Mouse (Mus musculus) kidney, postnatal 0 days (tissue): Measurements from ENCODE around the gene Gcgr. TPM values are rescaled to one million over a fixed set of nuclear protein-coding genes. Genes with fewer than 3 reads are reported as not detected.

Source experiments
- ATAC-seq: fragments of 200-750 bp; cut with Nextera tagmentation; replicated peaks from 2 replicates; pipeline ENCODE4 v1.8.0; 2017; ENCODE audit warnings: low read depth, moderate number of reproducible peaks, moderate TSS enrichment, moderate library complexity; ENCODE audit not compliant: low FRiP score
- DNase-seq: peaks from one replicate; pipeline ENCODE4 v3.0.0-alpha.2; 2016; ENCODE audit warnings: low spot score
- H3K27ac ChIP-seq: fragments of 300-500 bp; sonication (generic); 2 replicates; pipeline ENCODE4 v1.5.1; 2014; ENCODE audit warnings: mild to moderate bottlenecking
- H3K27me3 ChIP-seq: fragments of 300-500 bp; sonication (generic); 2 replicates; pipeline ENCODE4 v1.6.1; 2014; ENCODE audit warnings: low read length, mixed read lengths; ENCODE audit not compliant: insufficient read depth
- H3K36me3 ChIP-seq: fragments of 300-500 bp; sonication (generic); 2 replicates; pipeline ENCODE4 v1.6.1; 2014; ENCODE audit warnings: low read length, mixed read lengths; ENCODE audit not compliant: insufficient read depth
- H3K4me1 ChIP-seq: fragments of 300-500 bp; sonication (generic); replicated peaks from 2 replicates; pipeline ENCODE4 v1.6.1; 2014; ENCODE audit warnings: antibody characterized with exemption, low read length, mixed read lengths; ENCODE audit not compliant: insufficient read depth
- H3K4me2 ChIP-seq: fragments of 300-500 bp; sonication (generic); 2 replicates; pipeline ENCODE4 v1.6.1; 2014; ENCODE audit warnings: mild to moderate bottlenecking, low read length, moderate library complexity, mixed read lengths
- H3K4me3 ChIP-seq: fragments of 300-500 bp; sonication (generic); replicated peaks from 2 replicates; pipeline ENCODE4 v1.5.1; 2014; ENCODE audit warnings: low read depth, low read length
- H3K9ac ChIP-seq: fragments of 300-500 bp; sonication (generic); 2 replicates; pipeline ENCODE4 v1.6.1; 2014; ENCODE audit warnings: low read depth, low read length
- H3K9me3 ChIP-seq: fragments of 300-500 bp; sonication (generic); replicated peaks from 2 replicates; pipeline ENCODE4 v1.6.1; 2016; ENCODE audit warnings: low read length, inconsistent platforms, mixed read lengths
- CTCF ChIP-seq: IDR thresholded peaks from 2 replicates; pipeline ENCODE4 v1.5.1; 2016; ENCODE audit warnings: antibody characterized with exemption, low read depth, mild to moderate bottlenecking, moderate library complexity
- whole genome bisulfite sequencing: fragments of 180-500 bp; shearing (Covaris S2); extraction: QIAGEN DNeasy Blood & Tissue Kit; methylation state at CpG from one replicate; pipeline ENCODE4 v1.1.7; 2014; 5-methylcytosine and 5-hydroxymethylcytosine counted together
- polyA plus RNA-seq: library from polyadenylated mRNA; unstranded; fragments of >200 nt; fragmentation: Nextera tagmentation; extraction: Ambion mirVana; gene quantifications from 2 replicates; pipeline ENCODE4 v1.2.1, GENCODE M21; 2015

Gcgr gene
- polyA plus RNA-seq = 6.6 and 7.0 TPM in 2 replicates

DNA sequence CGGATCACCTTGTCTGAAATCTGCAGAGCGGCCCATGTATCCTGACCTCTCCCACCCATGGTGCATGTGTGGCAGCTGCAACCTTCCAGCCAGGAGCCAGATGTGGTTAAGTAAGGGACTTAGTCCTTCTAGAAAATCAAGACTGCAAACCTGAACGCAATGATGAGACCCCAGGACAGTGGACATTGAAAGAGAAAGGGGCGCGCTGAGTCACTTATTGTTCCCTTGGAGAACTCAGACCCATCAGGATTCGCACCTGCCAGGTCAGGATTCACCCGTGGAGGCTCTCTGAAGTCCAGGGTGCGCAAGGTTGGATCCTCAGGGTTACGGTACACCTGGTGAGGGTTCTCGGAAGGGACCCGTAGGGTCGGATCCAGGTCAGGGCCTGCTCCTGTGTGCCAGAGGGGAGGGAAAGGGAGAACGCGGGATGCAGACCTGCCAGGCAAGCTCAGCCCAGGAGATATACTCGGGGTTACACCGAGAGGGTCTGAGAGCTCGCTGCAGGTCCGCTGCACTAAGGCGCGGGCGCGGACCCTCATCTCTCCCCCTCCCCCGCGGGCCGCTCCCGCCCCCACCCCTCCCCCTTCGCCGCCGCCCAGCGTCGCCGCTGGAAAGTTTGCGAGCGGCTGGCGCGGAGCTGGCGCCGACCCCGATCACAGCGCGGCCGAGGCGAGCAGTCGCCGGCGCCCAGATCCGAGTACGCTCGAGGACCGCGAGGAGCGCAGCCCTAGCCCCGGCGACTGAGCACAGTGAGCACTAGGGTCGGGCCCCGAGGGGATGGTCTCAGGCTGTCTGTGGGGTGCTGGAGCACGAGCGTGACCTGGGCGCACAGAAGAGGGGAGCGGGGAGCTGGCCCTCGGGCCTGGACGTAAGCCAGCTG lies at the start of gene Gcgr:
Gcgr (plus strand) TSS at position 615 of the 880 bp plus-strand sequence.
- DNase-seq (no peak), ATAC-seq (0 out of 2 replicates have a peak, but pooled peaks have one; percentile 52)
- H3K9me3 ChIP-seq = no peaks in the 10 kb centered on the region
- no peaks in the 10 kb centered on the region for H3K36me3 ChIP-seq
- 9% methylated on average over 55 of the region's 62 CpGs for WGBS
- peak within 1 kb of the TSS; percentile 58 for H3K9ac ChIP-seq
- no peak within 1 kb of the TSS for H3K27ac ChIP-seq
- H3K4me1 ChIP-seq = peaks cover 11% of the 10 kb centered on the region
- TF ChIP-seq CTCF = no peak
- peaks cover 24% of the 10 kb centered on the region for H3K27me3 ChIP-seq
- peak within 1 kb of the TSS; percentile 61 for H3K4me2 ChIP-seq
- peak within 1 kb of the TSS; percentile 36 for H3K4me3 ChIP-seq

DNA sequence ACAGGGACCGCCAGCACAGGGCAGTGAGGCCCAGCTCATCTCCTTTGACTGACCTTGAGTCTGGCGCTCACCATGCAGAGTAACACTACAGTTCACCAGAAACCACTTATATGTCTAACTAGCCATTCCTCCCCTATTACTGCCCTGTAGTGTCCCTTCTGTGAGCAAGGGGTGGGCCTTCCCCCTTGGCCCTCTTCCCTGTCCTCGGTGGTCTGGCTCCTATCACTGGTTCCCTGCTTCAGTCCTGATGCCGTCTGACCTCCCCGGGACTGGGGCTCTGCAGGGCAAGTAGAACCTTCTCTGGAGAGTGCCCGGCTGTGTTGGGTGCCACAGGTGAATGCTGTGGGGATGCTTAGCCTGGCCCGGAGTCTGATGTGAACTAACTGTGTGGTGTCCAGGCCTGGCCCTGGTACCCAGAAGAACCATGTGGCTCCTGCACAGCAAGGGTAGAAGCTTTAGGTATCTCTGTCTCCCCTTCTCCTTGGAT lies 47.0 kb upstream of the Gcgr start:
- TF ChIP-seq CTCF = no peak
- ATAC-seq = no peak
- H3K4me3 ChIP-seq = no peak overlapping the region
- 92% methylated on average over 7 of the region's 7 CpGs for WGBS
- H3K36me3 ChIP-seq = peaks cover 41% of the 10 kb centered on the region
- H3K4me2 ChIP-seq = peak overlapping the region; percentile 88
- H3K9ac ChIP-seq = peak overlapping the region; percentile 89
- DNase-seq = no peak
- H3K27me3 ChIP-seq = no peaks in the 10 kb centered on the region
- 0 out of 2 replicates have a peak overlapping the region, but pooled peaks have one; percentile 83 for H3K27ac ChIP-seq
- H3K4me1 ChIP-seq = peaks cover 9% of the 10 kb centered on the region; the same call in 1 of the 2 replicates
- no peaks in the 10 kb centered on the region for H3K9me3 ChIP-seq

DNA sequence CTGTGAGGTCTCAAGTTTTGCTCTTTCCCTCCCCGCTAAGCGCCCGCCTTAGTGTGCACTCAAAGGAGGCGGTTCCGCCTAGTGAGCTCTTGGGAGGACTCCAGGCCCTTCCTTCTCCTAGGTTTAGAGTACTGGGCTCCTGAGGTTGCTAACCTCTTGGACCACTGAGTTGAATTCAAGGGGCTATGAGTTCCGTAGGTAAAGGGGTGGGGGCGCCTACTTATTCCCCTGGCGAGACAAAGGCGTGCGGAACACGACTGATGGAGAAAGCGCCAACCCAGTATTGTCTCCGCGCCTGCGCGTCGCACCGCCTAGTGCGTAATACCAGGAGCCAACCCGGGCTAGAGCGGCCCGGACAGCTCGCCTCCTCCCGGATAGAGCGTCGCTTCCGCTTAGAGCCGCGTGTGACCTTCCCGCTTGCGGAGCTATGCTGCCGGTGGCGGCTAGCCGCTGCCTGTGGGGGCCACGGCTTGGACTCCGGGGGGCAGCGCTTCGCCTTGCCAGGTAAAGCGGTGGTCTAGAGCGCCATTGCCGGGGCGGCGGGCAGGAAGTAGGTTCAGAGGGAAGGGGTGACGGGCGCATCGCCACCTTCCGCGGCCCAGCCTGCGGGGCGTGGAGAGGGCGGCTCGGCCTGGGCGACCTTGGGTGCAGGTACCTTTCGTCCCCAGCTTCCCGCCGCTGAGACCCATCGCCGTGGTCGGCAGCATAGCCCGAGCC lies 46.1 kb upstream of the Gcgr start, which contains the start of gene Mrpl12:
Mrpl12 (plus strand) TSS at position 349 of the 717 bp plus-strand sequence.
- H3K9me3 ChIP-seq = no peaks in the 10 kb centered on the region
- peak; percentile 87 for ATAC-seq
- H3K9ac ChIP-seq = peak within 1 kb of the TSS; percentile 89
- H3K36me3 ChIP-seq = peaks cover 38% of the 10 kb centered on the region
- peak; percentile 96 for DNase-seq
- no peaks in the 10 kb centered on the region for H3K27me3 ChIP-seq
- peak within 1 kb of the TSS; percentile 88 for H3K4me2 ChIP-seq
- WGBS = under 1% methylated on average over 60 of the region's 60 CpGs
- peak; percentile 11; the same call in 1 of the 2 replicates for TF ChIP-seq CTCF
- H3K4me1 ChIP-seq = peaks cover 9% of the 10 kb centered on the region; the same call in 1 of the 2 replicates
- H3K27ac ChIP-seq = peak within 1 kb of the TSS; percentile 83
- H3K4me3 ChIP-seq = peak within 1 kb of the TSS; percentile 97

DNA sequence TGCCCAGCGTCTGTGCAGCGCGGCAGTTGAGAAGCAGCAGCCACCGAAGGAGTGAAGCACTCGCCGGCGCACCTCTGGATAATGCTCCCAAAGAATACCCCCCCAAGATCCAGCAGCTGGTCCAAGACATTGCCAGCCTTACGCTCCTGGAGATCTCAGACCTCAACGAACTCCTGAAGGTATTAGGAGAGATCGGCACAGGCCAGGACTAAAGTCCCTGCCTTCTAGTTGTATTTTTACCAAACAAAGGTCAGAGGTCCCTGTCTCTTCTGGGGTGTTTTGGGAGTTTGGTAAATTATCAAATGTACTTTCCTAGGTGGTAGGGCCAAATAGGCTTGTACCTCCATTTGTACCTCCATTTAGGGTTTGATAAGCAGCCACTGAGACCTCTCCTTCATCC lies 45.2 kb upstream of the Gcgr start:
- DNase-seq = no peak
- H3K4me3 ChIP-seq = peak overlapping the region; percentile 97
- H3K9ac ChIP-seq = peak overlapping the region; percentile 89
- peaks cover 9% of the 10 kb centered on the region for H3K4me1 ChIP-seq
- 6% methylated on average over 10 of the region's 10 CpGs for WGBS
- H3K27ac ChIP-seq = peak overlapping the region; percentile 83; the same call in 1 of the 2 replicates
- no peak for TF ChIP-seq CTCF
- no peaks in the 10 kb centered on the region for H3K9me3 ChIP-seq
- ATAC-seq = no peak
- no peaks in the 10 kb centered on the region for H3K27me3 ChIP-seq
- peaks cover 32% of the 10 kb centered on the region for H3K36me3 ChIP-seq
- peak overlapping the region; percentile 88 for H3K4me2 ChIP-seq

DNA sequence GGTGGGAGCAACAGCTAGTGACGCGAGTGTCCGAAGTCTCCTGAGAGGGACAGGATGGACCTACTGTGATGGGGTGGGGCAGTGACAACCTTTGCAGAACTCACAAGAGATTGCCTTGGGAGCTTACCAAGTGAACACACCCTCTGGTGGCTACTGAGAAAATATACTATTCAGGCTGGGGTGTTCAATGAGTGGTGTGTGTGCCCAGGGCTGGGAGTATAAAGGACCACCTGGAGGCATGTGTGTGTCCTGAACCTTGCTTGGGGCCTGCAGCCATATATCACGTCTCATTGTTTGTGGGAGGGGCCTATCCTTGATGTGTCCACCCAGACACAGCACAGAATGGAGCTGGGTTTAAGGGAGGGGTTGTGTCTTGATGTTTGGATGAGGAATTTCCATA lies 42.0 kb upstream of the Gcgr start:
- Histone ChIP-seq H3K9ac (no peak overlapping the region), H3K9me3 (no peaks in the 10 kb centered on the region), H3K4me2 (no peak overlapping the region), H3K4me3 (no peak overlapping the region), H3K36me3 (peaks cover 26% of the 10 kb centered on the region), H3K27ac (0 out of 2 replicates have a peak overlapping the region, but pooled peaks have one; percentile 62), H3K4me1 (peaks cover 27% of the 10 kb centered on the region), H3K27me3 (no peaks in the 10 kb centered on the region)
- 73% methylated on average over 4 of the region's 4 CpGs for WGBS
- no peak; the same call in 1 of the 2 replicates for TF ChIP-seq CTCF
- ATAC-seq = no peak
- no peak for DNase-seq
